Mouse (Mus musculus) embryo, embryonic 11 days (tissue): ENCODE measurements around the gene Rabggta.

Source experiments
- DNase-seq: peaks from one replicate; pipeline ENCODE4 v3.0.0-alpha.2; 2015

Gene Rabggta

DNA sequence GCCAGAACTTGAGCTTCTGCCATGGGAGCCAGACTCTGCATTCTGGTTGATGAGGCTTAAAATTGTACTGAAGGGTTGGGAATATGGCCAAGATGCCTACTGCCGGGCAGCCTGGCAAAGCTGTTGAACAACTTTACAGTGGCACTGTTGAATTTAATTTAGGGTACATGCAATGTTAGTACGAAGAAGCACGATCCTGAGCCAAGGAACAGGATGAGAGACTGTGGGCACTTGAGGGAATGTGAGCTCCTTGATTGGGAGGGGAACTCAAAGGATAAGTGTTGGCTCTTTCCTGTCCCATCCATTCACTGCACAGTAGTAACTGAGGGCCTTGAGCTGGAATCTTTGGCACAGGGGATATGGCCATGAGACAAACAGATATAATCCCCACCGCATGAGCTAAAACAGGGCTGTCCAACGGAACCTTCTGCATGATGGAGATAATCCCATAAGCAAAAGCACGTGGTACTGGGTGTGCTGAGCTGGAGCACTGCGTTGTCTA is 8.5 kb upstream of the Rabggta start:
- DNase-seq: no peak

DNA sequence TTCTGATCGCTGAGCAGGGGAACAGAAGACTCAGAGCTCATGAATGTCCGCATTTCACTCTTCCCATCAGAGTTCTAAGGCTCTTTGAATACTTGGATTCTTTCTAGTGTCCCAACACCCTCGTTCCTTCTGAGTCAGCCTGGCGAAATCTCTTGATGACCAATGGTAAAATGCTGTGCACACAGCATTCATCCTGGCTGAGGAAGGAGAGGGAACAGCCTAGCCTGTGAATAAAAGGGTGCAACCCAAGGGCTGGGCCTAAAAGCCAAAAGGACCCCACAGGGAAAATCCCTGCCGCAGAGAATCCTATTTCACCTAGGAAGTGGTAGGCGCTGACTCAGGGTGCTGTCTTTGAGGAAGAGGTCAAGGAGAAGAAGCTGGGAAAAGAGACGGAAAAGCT is 8.1 kb upstream of the Rabggta start:
- DNase-seq: no peak

DNA sequence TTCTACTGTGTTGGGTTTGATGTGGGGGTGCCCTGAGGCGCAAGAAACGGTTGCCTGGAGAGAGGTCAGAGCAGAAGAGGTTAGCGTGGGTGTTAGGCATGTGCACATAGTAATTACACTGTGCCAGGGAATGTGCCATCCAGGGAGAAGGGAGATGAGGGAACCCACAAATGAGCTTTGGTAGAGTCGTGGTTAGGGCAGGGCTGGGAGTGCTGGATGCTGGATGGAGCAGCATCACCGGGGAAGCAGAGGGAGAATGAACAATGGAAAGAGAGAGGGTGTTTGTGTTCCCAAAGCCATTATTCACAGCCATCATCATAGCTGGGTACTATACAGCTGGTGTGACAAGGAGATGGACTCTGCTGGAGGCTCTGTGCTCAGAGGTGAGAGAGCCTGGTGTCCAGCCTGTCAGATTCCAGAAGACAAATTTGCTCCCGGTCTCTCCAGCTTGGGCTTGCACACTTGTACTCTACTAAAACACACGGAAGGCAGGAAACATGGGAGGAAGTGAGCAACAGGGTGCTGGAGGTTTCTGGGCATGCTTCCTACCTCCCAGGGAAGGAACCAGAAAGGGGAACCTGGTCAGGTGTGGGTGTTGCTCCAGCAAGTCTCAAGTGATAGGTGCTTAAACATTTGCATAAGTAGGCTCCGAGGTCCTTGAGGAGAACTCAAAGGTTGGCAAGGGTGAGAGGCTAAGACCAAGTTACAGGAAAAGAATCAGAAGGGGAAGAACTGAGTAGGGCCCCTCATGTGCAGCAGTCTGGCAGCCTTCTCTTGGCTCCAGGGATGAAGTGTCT is 6.0 kb upstream of the Rabggta start:
- no peak for DNase-seq

DNA sequence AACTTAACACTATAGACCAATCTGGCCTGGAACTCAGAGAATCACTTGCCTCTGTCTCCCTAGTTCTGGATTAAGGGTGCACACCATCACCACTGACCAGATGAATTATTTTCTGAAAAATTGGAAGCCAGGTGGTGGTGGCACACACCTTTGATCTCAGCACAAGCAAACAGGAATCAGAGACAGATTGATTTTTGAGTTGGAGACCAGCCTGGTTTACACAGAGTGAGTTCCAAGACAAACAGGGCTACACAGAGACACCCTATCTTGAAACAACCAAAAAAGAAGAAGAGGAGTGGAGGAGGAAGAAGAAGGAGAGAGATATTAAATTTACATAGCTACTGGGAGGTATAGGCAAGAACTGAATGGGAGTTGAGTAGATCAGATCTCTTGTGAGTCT is 4.2 kb upstream of the Rabggta start:
- DNase-seq: no peak

DNA sequence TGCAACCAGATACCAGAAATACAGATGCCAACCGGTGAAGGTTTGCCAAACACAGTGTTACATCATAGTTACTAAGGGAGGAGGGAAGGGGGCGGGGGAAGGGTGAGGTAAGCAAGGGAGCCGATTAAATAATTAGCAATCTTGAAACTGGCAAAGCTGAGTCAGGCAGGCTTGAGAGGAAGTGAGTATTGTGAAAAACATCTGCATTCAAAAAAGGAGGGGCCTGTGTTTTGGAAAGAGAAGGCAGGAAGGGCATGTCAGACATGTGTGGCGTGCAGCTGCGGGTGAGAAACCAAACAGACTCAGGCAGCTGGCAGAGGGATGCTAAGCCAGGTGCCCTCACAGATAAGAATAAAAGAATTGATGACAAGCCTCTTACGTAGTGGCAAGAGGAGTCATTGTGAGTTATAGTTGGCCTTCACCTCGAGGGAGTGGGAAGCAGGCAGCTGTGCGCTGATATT is 2.4 kb upstream of the Rabggta start:
- DNase-seq: no peak

DNA sequence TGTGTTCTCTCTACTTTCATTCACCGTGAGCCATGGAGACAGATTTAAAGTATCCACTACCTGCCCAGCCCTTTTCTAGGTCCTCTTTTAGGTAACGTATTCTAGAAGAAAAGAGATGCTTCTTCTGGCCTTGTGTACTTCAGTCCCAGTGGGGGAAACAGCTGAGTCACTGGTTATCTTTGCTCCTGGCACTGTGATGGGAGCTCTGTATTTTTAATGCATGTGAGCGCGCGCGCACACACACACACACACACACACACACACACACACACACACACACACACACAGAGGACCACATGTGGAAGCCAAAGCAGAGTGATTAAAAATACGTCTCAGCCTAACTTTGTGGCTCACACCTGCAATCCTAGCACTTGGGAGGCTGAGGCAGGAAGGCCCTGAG is 1.4 kb upstream of the Rabggta start:
- DNase-seq: no peak

DNA sequence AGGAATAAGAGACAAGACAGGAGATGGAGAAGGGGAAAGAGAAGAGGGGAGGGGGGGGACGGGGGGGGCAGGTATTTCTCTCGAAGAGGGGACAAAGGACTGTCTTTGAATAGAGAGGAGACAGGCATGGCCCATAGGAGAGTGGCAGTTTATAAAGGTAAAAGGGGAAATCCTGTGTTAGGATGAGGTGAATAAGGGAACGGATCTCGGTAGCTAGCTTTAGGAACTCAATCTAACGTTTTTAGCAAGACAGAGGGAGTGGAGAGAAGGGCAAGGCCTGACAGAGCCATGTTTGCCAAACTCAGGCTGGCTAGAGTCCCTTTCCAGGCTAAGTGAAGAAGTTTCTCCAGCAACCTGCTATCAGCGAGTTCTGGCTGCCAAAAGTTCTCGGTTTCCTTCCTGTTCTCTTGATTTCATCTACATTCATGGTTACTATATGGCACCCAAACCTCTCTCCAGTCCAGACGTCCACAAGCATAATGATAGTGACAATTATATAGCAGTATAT is 429 bp upstream of the Rabggta start:
- DNase-seq: peak; percentile 10

DNA sequence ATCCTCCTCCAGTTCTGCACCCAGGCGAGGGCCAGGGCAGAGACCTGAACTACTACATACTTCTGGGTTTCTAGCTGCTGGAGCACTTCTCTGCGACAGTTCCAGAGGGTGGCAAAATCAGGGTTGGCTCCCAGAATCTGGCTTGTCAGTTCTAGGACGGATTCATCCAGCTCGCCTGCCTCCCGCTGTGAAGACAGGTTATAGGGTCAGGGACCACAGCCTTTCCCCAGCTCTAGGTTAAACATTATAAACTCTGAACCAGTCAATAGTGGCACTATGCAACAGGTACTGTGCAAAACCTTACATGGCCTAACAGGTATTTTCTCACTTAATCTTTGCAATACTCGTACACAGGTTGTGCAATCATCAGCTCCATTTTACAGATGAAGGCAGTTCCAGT is 987 bp downstream of the Rabggta start:
- DNase-seq: no peak

DNA sequence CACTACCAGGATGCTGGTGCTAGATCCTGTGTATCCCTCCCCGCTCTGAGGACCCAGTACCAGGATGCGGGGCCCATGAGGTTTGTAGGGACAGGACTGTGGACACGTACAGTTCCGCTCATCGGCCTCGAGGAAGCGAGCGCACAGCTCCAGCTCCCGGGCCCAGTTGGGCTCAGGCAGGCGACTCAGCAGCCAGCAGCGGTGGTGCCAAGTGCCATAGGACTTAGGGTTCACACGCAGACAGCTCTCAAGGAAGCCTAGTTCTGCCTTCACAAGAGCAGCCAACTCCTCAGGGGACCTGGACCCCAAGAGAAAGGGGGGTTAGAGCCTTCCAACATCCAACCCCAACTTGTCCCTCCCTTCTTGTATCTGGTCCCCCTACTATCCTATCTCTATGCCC is 1.4 kb downstream of the Rabggta start:
- DNase-seq: no peak

DNA sequence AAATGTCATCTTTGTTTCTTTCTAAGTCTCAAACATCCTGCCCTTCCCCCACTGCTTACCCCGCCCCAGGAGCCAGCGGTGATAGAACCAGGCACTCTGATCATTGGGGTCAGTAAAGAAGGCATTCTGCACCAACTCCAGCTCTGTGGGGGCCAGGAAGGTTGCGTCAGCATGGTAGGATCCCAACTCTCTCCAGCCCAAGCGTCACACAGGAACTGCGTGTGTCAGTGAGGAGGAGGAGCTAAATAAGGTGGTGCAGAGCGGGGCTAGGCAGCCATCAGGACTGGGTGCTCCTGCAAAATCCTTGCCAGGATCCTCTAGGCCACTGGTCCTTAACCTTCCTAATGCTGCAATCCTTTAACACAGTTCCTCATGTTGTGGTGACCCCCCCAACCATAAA is 2.3 kb downstream of the Rabggta start:
- no peak for DNase-seq

DNA sequence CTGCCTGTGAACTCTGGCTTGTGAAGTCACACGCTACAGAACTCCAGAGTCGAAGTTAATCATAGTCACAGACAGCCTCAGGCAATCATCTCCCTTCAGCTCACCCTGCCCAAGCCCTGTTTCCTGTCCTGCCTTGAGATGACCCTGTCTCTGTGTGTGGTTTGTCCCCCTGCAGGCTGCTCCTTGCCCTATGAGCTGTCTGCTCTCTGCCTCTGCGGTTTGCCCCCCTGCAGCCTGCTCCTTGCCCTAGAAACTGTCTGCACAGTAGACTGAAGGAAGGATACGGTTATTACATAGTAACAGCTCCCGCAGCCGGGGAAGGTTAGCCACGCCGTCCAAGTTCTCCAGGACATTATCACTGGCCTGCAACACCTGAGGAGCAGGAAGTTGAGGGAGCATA is 5.2 kb downstream of the Rabggta start:
- no peak for DNase-seq

DNA sequence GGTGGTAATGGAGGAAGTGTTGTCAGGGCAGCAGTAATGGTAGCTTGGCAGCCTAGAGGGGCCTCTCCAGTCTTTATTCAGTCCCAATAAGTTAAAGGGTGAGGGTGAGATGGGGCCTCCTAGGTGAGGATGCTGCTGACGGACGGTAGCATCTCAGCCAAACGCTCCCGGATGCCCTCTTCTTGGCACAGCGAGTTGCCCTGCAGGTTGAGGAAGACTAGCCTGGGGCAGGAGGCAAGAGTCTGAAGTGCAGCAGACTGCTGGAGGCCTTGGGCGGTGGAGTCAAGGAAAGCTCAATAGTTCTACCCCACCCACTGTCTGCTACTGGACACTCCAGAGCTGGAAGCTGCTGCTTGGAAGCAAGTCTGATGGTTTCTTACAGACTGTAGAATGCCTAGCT is 5.8 kb downstream of the Rabggta start:
- DNase-seq: no peak

DNA sequence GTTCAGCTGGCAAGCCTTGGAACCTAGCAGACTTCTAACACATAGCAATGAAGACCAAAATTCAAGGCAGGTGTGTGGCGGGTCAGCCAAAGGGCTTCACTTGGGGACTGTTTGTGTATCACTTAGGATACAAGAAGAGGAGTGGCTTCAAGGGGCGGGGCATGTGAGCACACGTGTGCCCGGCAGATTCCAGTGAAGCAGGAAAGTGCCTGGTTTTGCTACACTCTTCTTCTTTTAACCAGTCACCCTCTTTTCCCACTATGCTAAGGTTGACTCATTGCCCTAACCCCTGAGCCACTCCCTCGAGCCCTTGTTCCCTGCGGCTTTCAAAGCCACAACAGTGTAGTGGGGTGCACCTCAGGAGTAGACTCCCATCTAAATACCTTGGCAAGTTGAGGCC is 7.2 kb downstream of the Rabggta start:
- peak; percentile 13 for DNase-seq

DNA sequence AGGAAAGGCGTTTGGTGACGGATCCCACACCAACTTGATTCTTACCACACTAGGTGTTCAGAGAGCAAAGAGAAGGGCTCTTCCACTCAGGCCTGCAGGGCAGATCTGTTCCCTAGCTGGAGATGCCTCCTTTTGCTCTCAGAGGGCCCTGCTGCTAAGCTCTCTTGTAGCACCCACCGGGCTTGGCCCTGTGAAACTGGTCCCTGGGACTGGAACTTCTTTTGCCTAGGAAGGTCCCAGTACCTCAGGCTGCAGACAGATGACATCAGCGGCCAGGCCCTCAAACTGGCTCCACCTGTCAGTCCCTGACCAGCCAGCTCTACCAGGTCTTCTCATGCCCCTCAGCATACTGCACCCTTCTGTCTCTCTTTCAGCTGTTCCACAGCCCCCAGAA is 8.3 kb downstream of the Rabggta start, which contains the start of gene Tgm1:
TSS of gene Tgm1 (minus strand) at position 198 of the 394 bp plus-strand sequence.
- no peak for DNase-seq

DNA sequence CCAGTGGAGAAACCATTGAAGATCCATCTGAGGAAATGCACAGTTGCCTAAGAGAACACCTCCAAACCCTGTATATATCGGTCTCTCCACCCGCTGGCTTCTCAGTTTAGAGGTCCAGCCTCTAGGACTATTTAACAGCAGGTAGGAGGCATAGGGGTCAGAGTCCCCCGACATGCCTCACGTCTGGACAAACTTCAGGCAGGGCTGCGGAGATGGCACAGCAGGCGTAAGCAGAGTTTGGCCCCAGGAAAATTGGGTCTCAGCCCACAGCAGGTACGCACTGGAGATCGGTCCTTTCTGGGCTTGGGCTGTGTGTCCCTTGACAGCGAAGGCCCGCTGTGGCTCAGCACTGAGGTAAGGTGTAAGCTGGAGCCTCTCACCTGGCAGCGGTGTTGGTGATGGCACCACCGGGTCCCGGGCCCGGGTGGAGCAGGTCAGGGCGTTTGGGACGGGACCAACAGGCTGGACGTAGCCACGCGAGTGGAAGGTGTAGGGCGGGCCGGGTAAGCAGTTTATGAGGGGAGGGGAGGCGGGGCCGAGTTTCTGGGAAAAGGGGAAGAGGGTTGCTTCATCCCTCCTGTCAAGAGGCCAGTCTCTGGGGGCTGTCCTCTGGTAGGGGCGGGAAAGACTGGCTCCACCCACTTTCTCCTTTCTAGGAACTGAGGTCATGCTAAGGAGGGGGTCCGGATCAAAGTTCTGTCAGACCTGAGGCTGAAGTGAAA is 8.9 kb downstream of the Rabggta start:
- peak; percentile 32 for DNase-seq

DNA sequence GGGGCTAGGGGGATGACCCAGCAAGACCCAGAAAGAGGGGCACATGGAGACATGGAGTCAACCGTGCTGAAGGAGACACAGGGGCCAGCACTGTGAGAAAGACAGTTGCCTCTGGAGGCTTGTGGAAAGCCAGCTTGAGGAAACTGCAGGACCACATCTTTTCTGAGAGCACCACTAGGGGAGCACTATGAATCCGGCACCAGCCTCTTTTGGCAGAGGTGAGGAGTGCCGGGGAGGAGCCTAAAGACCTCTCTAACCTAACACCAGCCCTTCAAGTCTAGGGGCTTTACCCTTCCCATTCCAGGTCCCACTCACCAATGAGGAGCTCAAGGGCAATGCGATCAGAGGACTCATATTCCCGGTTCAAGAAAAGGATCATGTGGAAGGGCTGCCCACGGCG is 10.3 kb downstream of the Rabggta start:
- DNase-seq: no peak

DNA sequence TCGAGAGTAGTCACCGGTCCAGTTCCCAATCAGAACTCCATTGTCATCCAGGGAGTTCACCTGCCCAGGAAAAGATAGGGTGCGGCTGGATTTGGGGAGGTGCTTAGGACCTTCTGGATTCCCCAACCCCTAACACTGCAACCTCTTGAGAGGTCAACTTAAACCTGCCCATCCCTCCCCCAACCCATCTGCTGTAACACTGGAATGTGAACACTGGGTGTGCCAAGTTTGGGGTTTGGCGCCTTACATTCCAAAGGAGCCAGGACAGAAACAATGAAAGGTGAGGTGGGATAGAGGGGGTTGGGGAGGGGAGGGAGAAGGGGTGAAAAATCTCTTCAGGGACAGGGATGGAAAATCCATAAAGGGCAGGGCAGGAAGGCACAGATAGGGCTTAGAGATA is 12.6 kb downstream of the Rabggta start:
- no peak for DNase-seq

DNA sequence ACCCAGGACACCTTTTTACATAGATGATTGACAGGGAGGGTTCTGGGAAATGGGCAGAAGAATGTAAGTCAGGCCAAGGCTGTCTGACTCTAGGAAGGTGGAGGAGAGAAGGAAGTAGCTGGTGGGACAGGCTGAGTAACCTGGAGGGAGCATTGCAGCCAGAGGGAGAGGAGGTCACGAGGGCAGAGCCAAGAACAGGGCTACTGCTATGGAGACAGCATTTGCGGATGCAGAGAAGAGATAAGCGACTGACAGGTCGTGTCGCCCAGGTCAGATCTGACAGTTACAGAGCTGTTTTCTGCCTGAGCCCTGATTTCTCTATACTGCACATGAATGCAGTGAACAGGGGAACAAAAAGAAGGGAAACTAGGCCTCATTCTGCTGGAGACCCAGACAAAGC is 14.7 kb downstream of the Rabggta start:
- DNase-seq: no peak

DNA sequence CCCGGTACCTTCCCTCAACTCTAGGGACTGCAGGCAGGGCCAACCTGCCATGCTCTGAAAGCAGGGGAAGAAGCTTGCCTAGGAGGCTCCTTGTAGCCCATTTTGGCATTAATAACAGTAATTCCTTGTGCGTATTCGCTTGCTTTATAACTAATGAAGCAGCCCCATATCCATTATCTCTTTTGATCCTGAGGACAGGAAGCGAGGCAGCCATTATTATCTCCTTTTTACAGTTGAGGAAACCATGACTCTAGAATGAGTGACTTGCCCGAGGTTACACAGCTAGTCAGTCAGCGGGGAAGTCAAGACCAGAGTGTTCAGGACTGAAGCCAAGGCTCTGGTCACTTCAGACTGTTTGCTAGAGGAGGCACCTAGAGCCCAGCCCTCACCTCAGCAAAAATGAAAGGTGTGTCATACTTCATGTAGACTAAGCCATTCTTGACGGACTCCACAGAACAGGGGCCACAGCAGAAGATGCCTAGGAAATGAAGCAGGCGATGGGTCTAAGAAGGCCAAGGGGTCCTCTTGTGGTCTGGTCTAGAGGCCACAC is 15.9 kb downstream of the Rabggta start:
- DNase-seq: no peak

DNA sequence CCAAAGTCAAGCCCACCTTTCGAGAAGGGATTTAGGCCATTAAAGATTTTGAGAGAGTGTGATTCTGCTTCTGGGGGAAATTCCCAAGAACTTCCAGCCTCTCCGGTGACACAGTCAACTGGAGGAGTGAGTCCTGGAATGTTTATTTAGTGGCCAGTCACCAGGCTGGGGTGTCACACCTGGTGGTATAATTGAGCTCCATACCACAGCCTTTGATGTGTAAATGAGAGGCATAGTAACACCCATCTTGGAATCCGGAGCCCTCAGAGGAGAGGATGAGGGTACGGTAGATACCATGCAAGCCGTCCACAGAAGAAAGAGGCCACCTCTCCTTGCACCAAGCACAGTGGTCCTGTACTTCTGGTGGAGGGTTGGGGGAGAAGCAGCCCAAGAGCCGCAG is 19.3 kb downstream of the Rabggta start:
- no peak for DNase-seq

DNA sequence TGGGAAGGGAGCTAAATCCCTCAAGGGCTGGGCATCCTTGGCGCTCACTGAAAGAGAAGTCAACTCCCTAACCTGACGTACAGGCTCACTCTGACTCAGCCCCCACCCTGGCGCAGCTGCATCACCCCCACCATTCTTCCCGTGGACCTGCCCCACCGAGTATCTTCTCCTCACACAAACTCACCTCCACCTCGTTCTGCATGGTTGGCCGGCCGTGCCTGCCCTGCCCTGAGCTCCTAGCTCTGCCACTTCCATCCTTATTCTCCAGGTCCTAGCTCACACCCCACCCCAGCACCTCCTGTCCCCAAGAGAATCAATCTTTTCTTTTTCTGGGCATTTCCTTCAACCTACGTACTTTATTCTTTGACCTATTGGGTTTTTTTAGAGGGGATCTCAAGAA is 20.9 kb downstream of the Rabggta start:
- DNase-seq: no peak

DNA sequence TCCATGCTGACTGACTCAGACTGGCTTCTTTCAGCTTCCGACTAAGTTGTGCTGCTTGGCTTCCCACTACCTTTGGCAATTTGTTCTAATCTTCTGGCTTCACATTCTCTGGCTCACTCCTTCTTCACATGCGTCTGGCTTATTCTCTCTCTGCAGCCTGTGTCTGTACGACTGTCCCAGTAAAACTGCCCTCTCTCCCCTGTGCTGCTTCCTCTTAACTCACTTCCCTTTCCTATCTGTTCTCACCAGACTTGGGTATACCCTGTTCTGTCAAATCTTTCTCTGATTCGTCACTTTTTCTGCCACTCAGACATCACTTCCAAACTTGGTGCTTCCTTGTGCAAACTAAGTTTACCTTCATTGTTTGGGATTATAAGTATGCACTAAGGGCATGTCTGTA is 24.8 kb downstream of the Rabggta start:
- no peak for DNase-seq

DNA sequence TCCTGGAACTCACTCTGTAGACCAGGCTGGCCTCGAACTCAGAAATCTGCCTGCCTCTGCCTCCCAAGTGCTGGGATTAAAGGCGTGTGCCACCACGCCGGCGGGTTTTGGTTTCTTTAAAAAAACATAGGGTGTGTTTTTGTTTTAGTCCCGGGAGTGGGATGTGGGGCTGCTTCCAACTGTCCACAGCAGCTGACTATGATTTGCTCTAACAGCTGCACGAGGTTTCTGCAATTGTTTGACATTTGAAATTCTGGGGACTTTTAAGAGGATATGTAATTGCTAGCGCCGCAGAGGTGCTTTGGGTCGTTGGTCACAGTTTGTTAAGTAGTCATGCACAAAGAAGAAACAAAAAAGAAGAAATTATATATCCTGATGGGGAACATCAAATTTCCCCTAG is 32.6 kb downstream of the Rabggta start:
- no peak for DNase-seq

DNA sequence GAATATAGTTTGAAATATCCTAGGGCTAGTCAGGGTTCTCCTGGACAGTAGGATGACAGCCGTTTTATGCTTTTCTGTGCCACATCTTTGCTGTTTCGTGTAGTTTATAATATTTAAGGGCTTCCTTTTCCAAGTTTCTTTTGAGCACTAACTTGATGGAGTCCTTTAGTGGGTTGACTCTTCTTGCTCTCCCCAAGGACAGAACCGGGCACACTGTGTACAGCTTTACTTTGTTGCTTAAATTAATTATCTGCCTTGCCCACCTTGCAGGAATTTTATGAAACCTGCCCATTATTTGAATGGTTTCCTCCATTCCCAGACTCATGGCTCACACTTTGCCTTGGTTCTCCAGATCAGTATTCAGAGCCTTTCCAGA is 40.0 kb downstream of the Rabggta start:
- DNase-seq: no peak
